Mouse (Mus musculus): ENCODE data around the gene St8sia1. TPM values are rescaled to one million over a fixed set of nuclear protein-coding genes. Genes with fewer than 3 reads are reported as not detected.
"Not testable (repeated sequence)": the region's sequence is repeated elsewhere in the genome, so short reads cannot be mapped to it uniquely, and the experiment has no call there.

Gene St8sia1
- polyA plus RNA-seq (2014; fragmentation: Nextera tagmentation; extraction: Ambion mirVana) = 0.07 and 0.39 TPM in 2 replicates

DNA sequence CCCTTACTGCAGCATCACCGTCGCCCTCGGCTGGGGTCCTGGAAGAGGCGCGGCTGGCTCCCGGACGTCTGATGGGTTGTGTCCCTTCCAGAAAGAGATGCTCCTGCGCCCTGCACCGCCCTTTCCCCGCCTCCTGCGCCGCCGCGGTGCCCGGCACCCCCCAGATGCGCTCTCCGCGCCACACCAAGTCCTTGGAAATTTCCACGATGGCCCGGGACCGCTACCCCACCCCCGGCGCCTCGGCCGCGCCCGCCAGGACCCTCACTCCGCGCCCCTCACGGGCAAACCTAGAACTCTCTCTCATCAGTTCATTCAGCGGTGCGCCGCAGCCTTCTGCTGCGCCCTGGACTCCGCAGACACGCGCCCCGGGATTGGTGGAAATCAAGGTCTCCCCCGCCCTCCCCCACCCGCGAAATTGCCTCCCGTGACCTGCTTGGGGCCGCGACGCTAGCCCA lies at the start of gene St8sia1:
Gene St8sia1, minus strand, starts transcription at position 377 of the 455 bp plus-strand sequence.
- H3K4me2 ChIP-seq = peak within 1 kb of the TSS; percentile 99
- TF ChIP-seq CTCF (IDR thresholded peaks at IDR 0.05; ENCODE audit: low read depth) = no peak
- DNase-seq (peak; percentile 47), ATAC-seq (ENCODE audit: insufficient read depth) (peak; percentile 59)
- H3K27ac ChIP-seq (ENCODE audit: low read depth) = no peak within 1 kb of the TSS
- 0% methylated on average over 45 of the region's 45 CpGs for WGBS
- no peaks in the 10 kb centered on the region for H3K4me1 ChIP-seq (ENCODE audit: insufficient read depth)
- H3K9ac ChIP-seq = peak within 1 kb of the TSS; percentile 40
- H3K27me3 ChIP-seq (ENCODE audit: insufficient read depth, low read length) = peaks cover 18% of the 10 kb centered on the region; the same call in 1 of the 2 replicates
- H3K4me3 ChIP-seq (ENCODE audit: low read depth, low read length) = peak within 1 kb of the TSS; percentile 56
- H3K9me3 ChIP-seq (ENCODE audit: low read depth, low read length) = no peaks in the 10 kb centered on the region
- no peaks in the 10 kb centered on the region for H3K36me3 ChIP-seq (ENCODE audit: insufficient read depth)

GRCm38 (mm10) chr6:143012513-143013215 lies 48.4 kb upstream of the St8sia1 start:
- H3K9me3 ChIP-seq (ENCODE audit: low read depth, low read length) = no peaks in the 10 kb centered on the region
- ATAC-seq (ENCODE audit: insufficient read depth) (no peak), DNase-seq (no peak)
- H3K27ac ChIP-seq (ENCODE audit: low read depth) = no peak overlapping the region
- peaks cover 22% of the 10 kb centered on the region for H3K36me3 ChIP-seq (ENCODE audit: insufficient read depth)
- 88% methylated on average over 15 of the region's 15 CpGs for WGBS
- H3K4me1 ChIP-seq (ENCODE audit: insufficient read depth) = no peaks in the 10 kb centered on the region
- H3K9ac ChIP-seq = no peak overlapping the region
- H3K4me2 ChIP-seq = no peak overlapping the region
- no peaks in the 10 kb centered on the region for H3K27me3 ChIP-seq (ENCODE audit: insufficient read depth, low read length)
- TF ChIP-seq CTCF (IDR thresholded peaks at IDR 0.05; ENCODE audit: low read depth) = no peak
- H3K4me3 ChIP-seq (ENCODE audit: low read depth, low read length) = no peak overlapping the region

DNA sequence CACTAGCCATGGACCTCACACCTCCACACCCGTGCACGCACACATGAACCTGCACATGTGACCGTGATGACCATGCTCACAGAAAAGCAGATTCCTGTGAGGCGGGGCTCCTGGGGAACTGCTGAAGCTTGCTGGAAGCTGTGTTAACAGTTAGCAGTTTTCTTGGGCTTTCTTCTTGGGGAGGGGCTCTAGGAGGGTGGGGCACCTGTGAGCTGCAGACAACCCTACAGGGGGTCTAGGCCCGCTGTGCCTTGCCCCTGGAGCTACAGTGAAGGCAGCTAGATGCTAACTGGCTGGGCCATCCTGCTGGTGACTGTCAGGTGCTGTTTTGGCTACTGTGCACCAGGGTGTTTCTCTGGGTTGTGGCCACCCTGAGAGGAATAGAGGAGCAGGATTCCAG lies 44.6 kb upstream of the St8sia1 start:
- no peak overlapping the region for H3K9ac ChIP-seq
- DNase-seq = no peak

DNA sequence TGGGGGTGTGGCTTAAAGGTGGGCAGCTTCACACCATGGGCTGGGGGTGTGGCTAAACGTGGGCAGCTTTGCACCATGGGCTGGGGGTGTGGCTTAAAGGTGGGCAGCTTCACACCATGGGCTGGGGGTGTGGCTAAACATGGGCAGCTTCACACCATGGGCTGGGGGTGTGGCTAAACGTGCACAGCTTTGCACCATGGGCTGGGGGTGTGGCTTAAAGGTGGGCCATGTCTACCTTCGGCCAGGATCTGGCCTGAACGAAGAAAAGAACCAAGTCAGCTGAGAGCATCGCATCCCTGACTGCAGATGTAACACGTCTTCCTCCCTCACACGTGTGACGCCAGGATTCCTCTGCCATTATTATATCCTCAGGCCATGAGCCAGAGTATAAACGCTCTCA lies 41.0 kb upstream of the St8sia1 start:
- not testable (repeated sequence) for H3K4me3 ChIP-seq (ENCODE audit: low read depth, low read length); ATAC-seq (ENCODE audit: insufficient read depth); H3K4me1 ChIP-seq (ENCODE audit: insufficient read depth); H3K27ac ChIP-seq (ENCODE audit: low read depth); H3K36me3 ChIP-seq (ENCODE audit: insufficient read depth); H3K9ac ChIP-seq; H3K9me3 ChIP-seq (ENCODE audit: low read depth, low read length); H3K27me3 ChIP-seq (ENCODE audit: insufficient read depth, low read length); H3K4me2 ChIP-seq; DNase-seq
- 81% methylated on average over 9 of the region's 9 CpGs for WGBS

More for the DNA sequence above, 44.6 kb upstream of the St8sia1 start:
- peaks cover 22% of the 10 kb centered on the region for H3K36me3 ChIP-seq (ENCODE audit: insufficient read depth)
- H3K27me3 ChIP-seq (ENCODE audit: insufficient read depth, low read length) = no peaks in the 10 kb centered on the region
- H3K4me3 ChIP-seq (ENCODE audit: low read depth, low read length) = no peak overlapping the region
- 71% methylated on average over 5 of the region's 5 CpGs for WGBS
- no peak overlapping the region for H3K4me2 ChIP-seq
- H3K4me1 ChIP-seq (ENCODE audit: insufficient read depth) = no peaks in the 10 kb centered on the region
- no peak for TF ChIP-seq CTCF (IDR thresholded peaks at IDR 0.05; ENCODE audit: low read depth)
- no peak overlapping the region for H3K27ac ChIP-seq (ENCODE audit: low read depth)
- no peaks in the 10 kb centered on the region for H3K9me3 ChIP-seq (ENCODE audit: low read depth, low read length)
- ATAC-seq (ENCODE audit: insufficient read depth) = no peak

- no peak for ATAC-seq (ENCODE audit: insufficient read depth)
- no peaks in the 10 kb centered on the region for H3K4me1 ChIP-seq (ENCODE audit: insufficient read depth)
- no peak for TF ChIP-seq CTCF (IDR thresholded peaks at IDR 0.05; ENCODE audit: low read depth)
- H3K4me2 ChIP-seq = no peak overlapping the region
- H3K36me3 ChIP-seq (ENCODE audit: insufficient read depth) = no peaks in the 10 kb centered on the region
- H3K27me3 ChIP-seq (ENCODE audit: insufficient read depth, low read length) = no peaks in the 10 kb centered on the region
- no peak overlapping the region for H3K4me3 ChIP-seq (ENCODE audit: low read depth, low read length)
- no peaks in the 10 kb centered on the region for H3K9me3 ChIP-seq (ENCODE audit: low read depth, low read length)
- H3K27ac ChIP-seq (ENCODE audit: low read depth) = no peak overlapping the region
- WGBS = 72% methylated on average over 9 of the region's 9 CpGs
- DNase-seq = no peak
- H3K9ac ChIP-seq = no peak overlapping the region
Observed at GRCm38 (mm10) chr6:143004801-143005200, 40.5 kb upstream of the St8sia1 start.

- Histone ChIP-seq H3K4me3 (ENCODE audit: low read depth, low read length) (no peak overlapping the region), H3K4me1 (ENCODE audit: insufficient read depth) (no peaks in the 10 kb centered on the region), H3K27me3 (ENCODE audit: insufficient read depth, low read length) (no peaks in the 10 kb centered on the region), H3K4me2 (no peak overlapping the region), H3K9me3 (ENCODE audit: low read depth, low read length) (no peaks in the 10 kb centered on the region), H3K36me3 (ENCODE audit: insufficient read depth) (no peaks in the 10 kb centered on the region), H3K27ac (ENCODE audit: low read depth) (no peak overlapping the region), H3K9ac (no peak overlapping the region)
- no peak for TF ChIP-seq CTCF (IDR thresholded peaks at IDR 0.05; ENCODE audit: low read depth)
- 35% methylated on average over 12 of the region's 12 CpGs for WGBS
- DNase-seq = peak; percentile 47
- 0 out of 2 replicates have a peak, but pooled peaks have one; percentile 26 for ATAC-seq (ENCODE audit: insufficient read depth)
Observed at GRCm38 (mm10) chr6:142998221-142998999, 34.2 kb upstream of the St8sia1 start.

DNA sequence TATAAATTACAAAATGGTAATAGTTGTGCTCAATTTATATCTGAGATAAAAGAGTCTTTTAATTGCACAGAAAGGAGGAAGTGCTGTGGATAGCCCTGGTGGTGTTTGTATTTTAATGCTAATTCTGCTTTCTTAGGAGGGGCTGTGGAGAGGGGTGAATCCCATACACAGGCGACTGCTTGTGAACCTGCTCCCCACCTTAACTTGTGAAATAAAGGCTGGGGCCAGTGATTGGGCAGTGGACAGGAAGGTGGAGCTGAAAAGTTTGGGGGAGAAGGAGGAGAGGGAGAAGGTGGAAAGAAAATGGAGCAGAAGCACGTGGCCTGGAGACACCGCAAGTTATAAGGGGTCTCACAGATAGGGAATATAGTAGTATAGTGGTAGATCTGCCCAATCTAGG lies 32.6 kb upstream of the St8sia1 start:
- no peak overlapping the region for H3K27ac ChIP-seq (ENCODE audit: low read depth)
- TF ChIP-seq CTCF (IDR thresholded peaks at IDR 0.05; ENCODE audit: low read depth) = no peak
- DNase-seq = no peak

More for the DNA sequence above, 32.6 kb upstream of the St8sia1 start:
- Histone ChIP-seq H3K4me2 (no peak overlapping the region), H3K4me1 (ENCODE audit: insufficient read depth) (no peaks in the 10 kb centered on the region), H3K4me3 (ENCODE audit: low read depth, low read length) (no peak overlapping the region), H3K27me3 (ENCODE audit: insufficient read depth, low read length) (no peaks in the 10 kb centered on the region), H3K9ac (no peak overlapping the region), H3K9me3 (ENCODE audit: low read depth, low read length) (no peaks in the 10 kb centered on the region), H3K36me3 (ENCODE audit: insufficient read depth) (no peaks in the 10 kb centered on the region)
- no peak for ATAC-seq (ENCODE audit: insufficient read depth)
- 83% methylated on average over 3 of the region's 3 CpGs for WGBS

Measured in lung, embryonic 14.5 days (tissue).